Mouse (Mus musculus) heart, embryonic 13.5 days (tissue): ENCODE measurements around the gene Clec10a. TPM values are rescaled to one million over a fixed set of nuclear protein-coding genes. Genes with fewer than 3 reads are reported as not detected.

ENCODE experiments used
- ATAC-seq: fragments of 200-750 bp; cut with Nextera tagmentation; 2 replicates; pipeline ENCODE4 v1.8.0; 2017; ENCODE audit warnings: moderate TSS enrichment; ENCODE audit not compliant: insufficient number of reproducible peaks, low FRiP score, low TSS enrichment; ENCODE audit errors: extremely low read depth
- H3K27ac ChIP-seq: fragments of 300-500 bp; sonication (generic); replicated peaks from 2 replicates; pipeline ENCODE4 v1.5.1; 2015; ENCODE audit warnings: moderate library complexity, mild to moderate bottlenecking, inconsistent platforms
- H3K27me3 ChIP-seq: fragments of 300-500 bp; sonication (generic); replicated peaks from 2 replicates; pipeline ENCODE4 v1.6.1; 2015; ENCODE audit warnings: mild to moderate bottlenecking, inconsistent platforms
- H3K36me3 ChIP-seq: fragments of 300-500 bp; sonication (generic); 2 replicates; pipeline ENCODE4 v1.6.1; 2015; ENCODE audit warnings: mild to moderate bottlenecking, inconsistent platforms
- H3K4me1 ChIP-seq: fragments of 300-500 bp; sonication (generic); 2 replicates; pipeline ENCODE4 v1.6.1; 2015; ENCODE audit warnings: inconsistent platforms
- H3K4me2 ChIP-seq: fragments of 300-500 bp; sonication (generic); 2 replicates; pipeline ENCODE4 v1.6.1; 2015; ENCODE audit warnings: inconsistent platforms, mild to moderate bottlenecking, moderate library complexity
- H3K4me3 ChIP-seq: fragments of 300-500 bp; sonication (generic); 2 replicates; pipeline ENCODE4 v1.5.1; 2015; ENCODE audit warnings: moderate library complexity, mild to moderate bottlenecking, inconsistent platforms
- H3K9ac ChIP-seq: fragments of 300-500 bp; sonication (generic); 2 replicates; pipeline ENCODE4 v1.6.1; 2015; ENCODE audit warnings: inconsistent platforms, mild to moderate bottlenecking, moderate library complexity
- H3K9me3 ChIP-seq: fragments of 300-500 bp; sonication (generic); 2 replicates; pipeline ENCODE4 v1.6.1; 2016; ENCODE audit warnings: inconsistent platforms
- WGBS: fragments of 180-500 bp; shearing (Covaris S2); methylation state at CpG from one replicate; pipeline ENCODE4 v1.1.7; 2015; ENCODE audit warnings: mixed read lengths; 5-methylcytosine and 5-hydroxymethylcytosine counted together
- polyA plus RNA-seq: library from polyadenylated mRNA; unstranded; fragments of >200 nt; fragmentation: Nextera tagmentation; extraction: Ambion mirVana; gene quantifications from 2 replicates; pipeline ENCODE4 v1.2.1, GENCODE M21; 2015

The Clec10a gene
- polyA plus RNA-seq, 1 experiment from 2014 or later, result 0.43 TPM

DNA sequence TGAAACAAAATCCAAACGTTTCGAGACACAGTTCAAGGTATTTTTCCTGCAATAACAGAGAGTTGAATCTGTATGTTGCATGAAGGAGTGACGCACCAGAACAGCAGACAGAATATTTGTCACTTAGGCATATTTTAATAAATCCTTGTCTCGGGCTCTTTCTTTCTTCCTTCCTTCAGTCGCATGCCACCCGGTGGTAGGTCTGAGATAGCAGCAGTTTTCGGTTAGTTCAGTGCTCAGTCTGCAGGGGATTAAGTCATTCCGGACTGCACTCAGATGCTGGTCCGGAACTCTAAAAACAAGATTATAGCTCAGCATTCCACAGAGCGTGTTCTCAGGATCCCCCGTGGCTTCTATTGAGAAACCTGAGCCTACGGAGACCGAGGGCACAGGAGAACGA is 23.4 kb downstream of the Clec10a start:
- Histone ChIP-seq H3K36me3 (no peaks in the 10 kb centered on the region), H3K27ac (no peak overlapping the region), H3K4me1 (no peaks in the 10 kb centered on the region), H3K4me3 (no peak overlapping the region), H3K27me3 (no peaks in the 10 kb centered on the region; the same call in 1 of the 2 replicates), H3K9me3 (0 out of 2 replicates have a peak, but pooled peaks cover 3% of the 10 kb centered on the region), H3K4me2 (no peak overlapping the region), H3K9ac (no peak overlapping the region)
- no peak for ATAC-seq
- 39% methylated on average over 14 of the region's 14 CpGs for WGBS

DNA sequence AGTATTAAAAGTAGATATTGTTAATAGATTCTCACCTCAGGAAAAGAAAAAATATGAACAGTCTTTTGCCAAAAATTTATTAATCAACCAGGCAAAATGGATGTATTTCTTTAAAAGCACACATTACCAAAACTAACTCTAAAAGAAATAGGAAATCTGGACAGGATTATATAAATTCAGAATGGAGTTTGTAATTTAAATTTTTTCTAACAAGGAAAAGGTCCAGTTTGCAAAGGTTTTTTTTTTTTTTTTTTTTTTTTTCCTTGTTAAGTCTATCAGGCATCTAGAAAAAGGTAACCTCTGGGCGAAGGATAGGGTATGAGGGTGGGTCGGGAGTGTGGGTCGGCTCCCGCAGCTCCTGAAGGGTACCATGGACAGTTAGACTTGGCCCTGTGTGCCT is 24.5 kb downstream of the Clec10a start:
- H3K27me3 ChIP-seq, result no peaks in the 10 kb centered on the region; the same call in 1 of the 2 replicates
- H3K36me3 ChIP-seq, result no peaks in the 10 kb centered on the region
- no peaks in the 10 kb centered on the region for H3K4me1 ChIP-seq
- H3K4me2 ChIP-seq, result no peak overlapping the region
- H3K9me3 ChIP-seq, result 0 out of 2 replicates have a peak, but pooled peaks cover 3% of the 10 kb centered on the region
- H3K9ac ChIP-seq, result no peak overlapping the region
- ATAC-seq, result no peak
- no peak overlapping the region for H3K27ac ChIP-seq
- H3K4me3 ChIP-seq, result no peak overlapping the region
- 82% methylated on average over 4 of the region's 4 CpGs for WGBS

DNA sequence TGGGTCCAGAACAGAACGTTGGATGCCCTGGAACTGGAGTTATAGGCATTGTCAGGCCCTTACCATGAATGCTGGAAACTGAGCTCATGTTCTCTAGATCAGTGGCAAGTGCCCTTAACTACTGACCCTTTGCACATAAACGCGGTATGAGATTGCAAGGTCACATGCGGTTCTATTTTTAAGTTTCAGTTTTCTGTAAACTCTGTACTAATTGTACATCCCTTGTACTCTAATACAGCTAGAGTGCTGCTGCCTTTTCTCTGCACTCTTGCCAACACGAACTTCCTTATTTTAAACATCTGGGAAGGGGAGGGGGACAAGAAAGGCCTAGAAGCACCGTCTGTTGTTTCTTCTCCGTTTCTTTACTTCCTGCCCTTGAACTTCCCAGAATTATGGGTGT is 29.1 kb downstream of the Clec10a start:
- Histone ChIP-seq H3K27ac (no peak overlapping the region), H3K27me3 (no peaks in the 10 kb centered on the region; the same call in 1 of the 2 replicates), H3K4me3 (no peak overlapping the region), H3K9me3 (no peaks in the 10 kb centered on the region), H3K36me3 (no peaks in the 10 kb centered on the region), H3K4me2 (no peak overlapping the region), H3K4me1 (no peaks in the 10 kb centered on the region), H3K9ac (no peak overlapping the region)
- 69% methylated on average over 7 of the region's 7 CpGs for WGBS
- no peak for ATAC-seq

DNA sequence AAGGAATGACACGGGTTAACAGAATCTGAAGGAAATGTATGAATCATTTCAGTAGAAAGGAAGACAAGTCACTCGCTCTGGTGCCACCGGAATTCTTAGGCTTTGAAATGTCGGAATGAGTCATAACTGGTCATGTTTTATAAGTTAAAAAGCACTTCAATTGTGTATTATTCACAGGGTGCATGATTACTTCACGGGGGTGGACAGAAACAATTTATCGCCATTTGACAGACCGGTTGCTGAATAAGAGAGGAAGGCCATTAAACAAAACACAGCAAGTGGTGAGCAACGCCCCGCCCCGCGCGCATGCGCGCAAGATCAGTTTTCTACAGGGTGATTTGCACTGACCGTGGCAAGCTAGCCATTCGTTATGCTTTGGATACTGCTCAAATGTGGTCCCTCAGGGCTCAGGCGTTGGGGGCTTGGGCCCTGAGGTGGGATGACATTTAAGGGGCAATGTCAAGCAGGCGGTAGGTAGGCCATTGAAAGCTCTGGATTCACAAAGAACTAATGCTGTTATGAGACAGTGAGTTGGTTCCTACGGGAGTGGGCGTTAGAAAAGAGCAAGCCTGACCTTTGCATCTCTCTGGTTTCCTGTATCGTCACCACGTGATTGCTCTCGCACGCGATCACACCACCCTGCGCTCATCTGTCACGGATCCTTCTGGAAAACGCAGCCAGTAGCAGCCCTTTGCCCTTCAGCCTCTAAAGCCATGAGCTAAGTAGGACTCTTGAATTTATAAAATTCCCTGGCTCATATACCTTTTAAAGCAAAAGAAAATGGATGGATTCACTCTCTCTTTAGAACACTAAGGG is 33.5 kb downstream of the Clec10a start:
- H3K4me1 ChIP-seq, result 0 out of 2 replicates have a peak, but pooled peaks cover 2% of the 10 kb centered on the region
- ATAC-seq, result no peak
- H3K9me3 ChIP-seq, result no peaks in the 10 kb centered on the region
- WGBS, result 85% methylated on average over 28 of the region's 28 CpGs
- H3K36me3 ChIP-seq, result no peaks in the 10 kb centered on the region
- H3K27ac ChIP-seq, result no peak overlapping the region
- no peak overlapping the region for H3K4me3 ChIP-seq
- no peak overlapping the region for H3K4me2 ChIP-seq
- no peak overlapping the region for H3K9ac ChIP-seq
- H3K27me3 ChIP-seq, result no peaks in the 10 kb centered on the region

DNA sequence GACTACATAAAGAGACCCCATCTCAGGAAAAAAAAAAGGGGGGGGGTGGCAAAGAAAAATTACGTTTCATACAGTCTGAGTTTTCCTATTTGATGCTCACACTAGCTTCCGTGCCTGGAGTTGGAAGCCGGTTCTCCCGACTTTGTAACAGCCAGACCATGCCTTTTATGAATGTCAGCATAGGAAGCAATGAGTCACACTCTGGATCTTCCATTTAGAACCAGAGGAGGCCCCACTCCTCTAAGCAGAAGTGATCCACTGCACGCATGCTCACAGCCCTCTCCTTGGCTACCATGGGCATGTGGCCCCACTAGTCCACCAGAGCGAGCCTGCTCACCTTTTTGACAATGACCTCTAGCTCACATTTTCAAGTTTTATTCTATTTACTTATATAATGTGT is 35.2 kb downstream of the Clec10a start:
- Histone ChIP-seq H3K27ac (no peak overlapping the region), H3K4me3 (no peak overlapping the region), H3K9me3 (no peaks in the 10 kb centered on the region), H3K36me3 (no peaks in the 10 kb centered on the region), H3K9ac (no peak overlapping the region), H3K27me3 (0 out of 2 replicates have a peak, but pooled peaks cover 3% of the 10 kb centered on the region), H3K4me1 (0 out of 2 replicates have a peak, but pooled peaks cover 2% of the 10 kb centered on the region), H3K4me2 (no peak overlapping the region)
- no peak for ATAC-seq
- 73% methylated on average over 6 of the region's 6 CpGs for WGBS

DNA sequence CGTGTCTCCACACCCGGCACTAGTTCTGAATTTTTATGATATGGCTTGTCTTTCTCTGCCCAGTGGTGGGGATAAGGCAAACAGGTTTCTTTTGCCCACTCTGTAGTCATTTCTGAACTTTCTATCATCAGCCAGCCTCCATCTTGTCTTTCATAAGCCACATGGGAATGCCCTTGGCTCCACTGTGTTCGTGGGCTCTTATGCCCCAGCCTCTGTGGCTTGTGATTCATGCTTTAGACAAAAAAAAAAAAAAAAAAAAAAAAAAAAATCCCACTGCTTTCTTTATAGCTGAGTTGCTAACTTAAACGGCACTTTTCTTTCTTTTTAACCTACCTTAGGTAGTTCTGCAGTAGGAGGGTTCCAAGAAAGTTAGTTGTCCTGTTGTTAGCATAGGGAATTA is 36.2 kb downstream of the Clec10a start:
- Histone ChIP-seq H3K27me3 (0 out of 2 replicates have a peak, but pooled peaks cover 3% of the 10 kb centered on the region), H3K4me2 (no peak overlapping the region), H3K9ac (no peak overlapping the region), H3K9me3 (no peaks in the 10 kb centered on the region), H3K4me3 (no peak overlapping the region), H3K4me1 (0 out of 2 replicates have a peak, but pooled peaks cover 2% of the 10 kb centered on the region), H3K36me3 (no peaks in the 10 kb centered on the region), H3K27ac (no peak overlapping the region)
- WGBS, result 70% methylated on average over 4 of the region's 4 CpGs
- ATAC-seq, result no peak

DNA sequence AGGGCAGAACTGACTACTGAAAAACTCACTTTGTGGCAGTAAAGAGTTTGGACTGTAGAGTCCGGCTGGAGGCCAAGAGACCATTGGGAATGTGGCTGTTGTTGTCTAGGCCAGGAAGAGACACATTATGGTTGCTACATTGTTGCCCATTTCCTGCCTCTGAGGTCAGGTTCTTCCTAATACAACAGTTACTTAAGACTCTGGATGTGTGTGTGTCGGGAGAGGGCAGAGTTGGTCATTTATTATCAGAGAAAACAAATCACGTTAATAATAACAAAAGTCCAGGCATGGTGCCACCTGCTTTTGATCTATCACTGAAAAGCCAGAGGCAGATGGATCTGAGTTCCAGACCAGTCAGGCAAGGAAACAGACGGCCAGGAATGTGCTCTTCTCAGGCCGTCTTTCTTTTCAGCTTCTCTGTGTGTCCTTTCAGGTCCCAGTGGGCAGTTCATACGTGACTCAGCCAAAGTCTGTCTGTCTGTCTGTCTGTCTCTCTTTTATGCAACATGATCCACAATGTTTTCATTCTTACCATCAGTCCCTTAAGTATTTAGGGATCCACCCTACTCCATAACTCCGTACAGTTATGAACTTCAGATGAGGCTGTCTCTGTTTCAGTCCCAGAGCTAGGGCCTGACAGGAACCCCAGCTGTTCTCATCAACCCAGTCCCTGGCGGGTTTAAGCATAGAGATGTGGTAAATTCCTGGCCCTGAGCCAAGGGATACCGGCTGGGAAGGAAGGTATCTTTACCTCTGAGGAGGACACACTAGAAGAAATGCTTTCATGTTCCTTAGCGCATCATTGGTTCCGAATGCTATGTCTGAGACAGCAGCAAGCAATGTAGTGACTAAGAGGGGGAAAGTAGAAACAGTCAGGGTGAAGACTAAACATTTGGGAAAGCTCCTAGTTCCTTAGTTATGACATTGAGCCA is 37.6 kb downstream of the Clec10a start:
- no peak overlapping the region for H3K4me3 ChIP-seq
- H3K9ac ChIP-seq, result no peak overlapping the region
- WGBS, result 48% methylated on average over 11 of the region's 11 CpGs
- H3K4me2 ChIP-seq, result no peak overlapping the region
- no peaks in the 10 kb centered on the region for H3K36me3 ChIP-seq
- H3K27me3 ChIP-seq, result 0 out of 2 replicates have a peak, but pooled peaks cover 3% of the 10 kb centered on the region
- H3K4me1 ChIP-seq, result 0 out of 2 replicates have a peak, but pooled peaks cover 2% of the 10 kb centered on the region
- H3K9me3 ChIP-seq, result no peaks in the 10 kb centered on the region
- no peak for ATAC-seq
- no peak overlapping the region for H3K27ac ChIP-seq

DNA sequence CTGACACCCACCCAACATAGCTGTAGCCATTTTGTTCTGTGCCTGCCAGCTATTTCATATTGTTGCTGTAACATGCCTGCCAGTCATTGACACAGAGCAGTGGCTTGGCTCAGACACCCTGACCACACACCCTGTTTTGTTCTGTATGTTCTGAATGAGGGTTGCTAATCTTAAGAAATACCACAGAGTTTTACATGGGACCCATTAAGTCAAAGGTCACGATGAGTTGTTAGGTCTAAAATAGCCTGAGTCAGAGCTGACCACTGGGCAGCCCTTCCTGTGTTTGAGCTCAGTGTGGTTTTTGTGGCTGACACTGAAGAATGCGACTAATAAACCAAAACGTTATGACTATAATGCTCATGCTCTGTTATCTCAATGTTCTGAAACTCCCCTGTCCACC is 42.3 kb downstream of the Clec10a start:
- 72% methylated on average over 3 of the region's 3 CpGs for WGBS
- Histone ChIP-seq H3K36me3 (no peaks in the 10 kb centered on the region), H3K4me3 (no peak overlapping the region), H3K4me1 (0 out of 2 replicates have a peak, but pooled peaks cover 2% of the 10 kb centered on the region), H3K27me3 (peaks cover 27% of the 10 kb centered on the region), H3K9ac (no peak overlapping the region), H3K27ac (no peak overlapping the region), H3K9me3 (no peaks in the 10 kb centered on the region), H3K4me2 (no peak overlapping the region)
- ATAC-seq, result no peak

DNA sequence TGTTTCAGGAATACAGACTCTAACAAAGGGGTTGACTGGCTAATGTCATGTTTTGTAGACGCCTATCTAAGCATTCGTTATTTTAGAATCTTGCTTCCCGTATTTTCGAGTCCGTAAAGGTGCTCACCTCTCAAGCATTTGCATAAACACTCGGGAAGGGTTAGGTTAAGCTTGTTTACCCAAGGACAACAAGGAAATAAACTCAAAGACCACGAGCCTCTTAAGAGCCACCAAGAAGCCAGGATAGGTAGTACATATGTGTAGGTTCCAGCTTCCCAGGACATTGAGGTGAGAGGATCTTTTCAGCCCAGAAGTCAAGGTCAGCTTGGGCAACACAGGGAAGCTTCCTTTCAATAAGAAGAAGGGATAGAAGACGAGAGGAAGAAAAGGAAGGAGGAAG is 43.1 kb downstream of the Clec10a start:
- Histone ChIP-seq H3K27me3 (peaks cover 30% of the 10 kb centered on the region), H3K4me3 (no peak overlapping the region), H3K9ac (no peak overlapping the region), H3K4me2 (no peak overlapping the region), H3K9me3 (no peaks in the 10 kb centered on the region), H3K27ac (no peak overlapping the region), H3K36me3 (no peaks in the 10 kb centered on the region), H3K4me1 (no peaks in the 10 kb centered on the region)
- WGBS, result 67% methylated on average over 8 of the region's 8 CpGs
- ATAC-seq, result no peak

DNA sequence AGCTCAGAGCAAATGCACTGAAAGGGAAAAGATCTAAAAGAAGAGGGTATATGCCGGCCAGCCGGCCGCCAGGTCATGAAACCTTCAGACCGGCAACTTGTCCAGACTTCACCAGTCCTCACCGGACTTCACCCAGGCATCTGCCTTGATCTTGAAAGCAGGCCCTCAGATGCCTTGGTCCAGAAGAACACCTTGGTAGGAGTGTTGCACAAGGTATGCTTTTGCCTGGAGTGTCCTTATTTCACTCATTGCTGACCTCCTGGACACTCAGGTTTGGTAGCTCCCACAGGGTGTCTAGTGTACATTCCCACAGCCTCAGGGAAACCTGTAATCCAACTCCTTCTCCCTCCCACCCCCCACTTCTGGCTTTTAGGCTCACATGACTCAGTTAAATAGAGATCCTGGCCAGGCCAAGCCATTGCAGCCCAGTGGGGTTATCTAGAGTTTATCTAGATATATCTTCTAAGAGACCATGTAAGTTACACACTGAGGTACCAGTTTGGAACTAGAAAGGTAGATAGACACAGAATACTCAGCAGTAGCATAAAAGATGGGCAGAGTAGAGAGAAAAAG is 44.1 kb downstream of the Clec10a start:
- H3K27ac ChIP-seq, result no peak overlapping the region
- no peak overlapping the region for H3K9ac ChIP-seq
- H3K9me3 ChIP-seq, result no peaks in the 10 kb centered on the region
- H3K4me1 ChIP-seq, result no peaks in the 10 kb centered on the region
- no peak overlapping the region for H3K4me2 ChIP-seq
- no peaks in the 10 kb centered on the region for H3K36me3 ChIP-seq
- 83% methylated on average over 5 of the region's 5 CpGs for WGBS
- H3K27me3 ChIP-seq, result peaks cover 32% of the 10 kb centered on the region
- H3K4me3 ChIP-seq, result no peak overlapping the region
- no peak for ATAC-seq

DNA sequence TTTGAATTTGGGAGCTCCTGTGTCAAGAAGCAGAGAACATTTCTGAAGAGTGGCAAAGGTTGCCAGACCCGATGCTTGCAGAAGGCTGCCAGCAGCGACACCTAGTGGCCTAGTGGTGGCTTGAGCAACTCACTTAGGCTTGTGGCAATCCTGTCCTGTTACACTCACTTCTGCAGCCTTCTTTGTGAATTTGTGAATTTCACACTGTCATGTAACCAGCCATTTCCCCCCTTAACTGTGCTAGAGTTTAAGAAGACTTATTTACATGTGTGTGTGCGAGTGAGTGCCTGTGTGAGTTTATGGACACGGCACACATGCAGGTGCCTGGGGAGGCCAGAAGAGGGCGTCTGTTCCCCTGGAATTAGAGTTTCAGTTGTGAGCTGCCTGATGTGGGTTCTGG is 45.7 kb downstream of the Clec10a start:
- H3K9me3 ChIP-seq, result no peaks in the 10 kb centered on the region
- H3K27me3 ChIP-seq, result peaks cover 31% of the 10 kb centered on the region
- no peak overlapping the region for H3K4me3 ChIP-seq
- H3K27ac ChIP-seq, result no peak overlapping the region
- ATAC-seq, result no peak
- 31% methylated on average over 5 of the region's 5 CpGs for WGBS
- 0 out of 2 replicates have a peak, but pooled peaks cover 2% of the 10 kb centered on the region for H3K4me1 ChIP-seq
- H3K36me3 ChIP-seq, result no peaks in the 10 kb centered on the region
- H3K4me2 ChIP-seq, result no peak overlapping the region
- no peak overlapping the region for H3K9ac ChIP-seq
